Mouse (Mus musculus) spleen, adult 12 weeks (tissue): ENCODE data around the gene Gm340.

ENCODE experiments used
- DNase-seq: peaks from one replicate; pipeline ENCODE4 v3.0.0; 2022; ENCODE audit warnings: low spot score

Gene Gm340

DNA sequence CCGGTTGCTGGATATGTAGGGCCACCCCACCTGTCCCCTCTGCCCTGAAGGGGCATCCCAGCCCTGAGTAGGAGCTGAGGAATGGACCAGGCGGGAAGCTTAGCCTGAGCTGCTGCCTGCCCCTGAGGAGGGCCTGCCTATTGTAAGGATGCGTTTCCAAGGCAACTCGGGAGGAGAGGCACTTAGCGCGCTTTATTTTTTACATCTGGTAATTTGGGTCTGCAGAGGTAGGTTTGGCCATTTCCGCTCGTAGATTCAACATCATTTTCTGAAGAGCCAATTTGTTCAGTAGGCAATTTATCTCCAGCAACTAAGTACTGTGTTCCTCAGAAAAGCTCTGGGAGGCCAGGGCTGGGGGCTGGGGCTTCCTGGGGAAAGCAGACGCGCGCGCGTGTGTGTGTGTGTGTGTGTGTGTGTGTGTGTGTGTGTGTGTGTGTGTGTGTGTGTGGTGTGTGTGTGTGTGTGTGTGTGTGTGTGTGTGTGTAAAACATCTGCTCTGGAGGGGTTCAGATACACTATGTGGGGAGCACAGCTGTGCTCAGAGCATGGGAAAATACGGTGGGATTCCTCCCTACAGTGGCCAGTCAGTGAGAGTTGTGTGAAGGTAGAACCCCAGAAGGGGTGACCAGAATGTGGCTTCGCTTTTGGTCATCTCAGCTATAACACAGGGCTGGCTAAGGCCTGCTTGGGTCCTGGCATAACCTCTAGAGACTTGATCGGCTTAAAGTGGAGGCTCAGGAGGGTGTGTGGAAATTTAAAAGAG, 31.3 kb downstream of the Gm340 start:
- DNase-seq = no peak

DNA sequence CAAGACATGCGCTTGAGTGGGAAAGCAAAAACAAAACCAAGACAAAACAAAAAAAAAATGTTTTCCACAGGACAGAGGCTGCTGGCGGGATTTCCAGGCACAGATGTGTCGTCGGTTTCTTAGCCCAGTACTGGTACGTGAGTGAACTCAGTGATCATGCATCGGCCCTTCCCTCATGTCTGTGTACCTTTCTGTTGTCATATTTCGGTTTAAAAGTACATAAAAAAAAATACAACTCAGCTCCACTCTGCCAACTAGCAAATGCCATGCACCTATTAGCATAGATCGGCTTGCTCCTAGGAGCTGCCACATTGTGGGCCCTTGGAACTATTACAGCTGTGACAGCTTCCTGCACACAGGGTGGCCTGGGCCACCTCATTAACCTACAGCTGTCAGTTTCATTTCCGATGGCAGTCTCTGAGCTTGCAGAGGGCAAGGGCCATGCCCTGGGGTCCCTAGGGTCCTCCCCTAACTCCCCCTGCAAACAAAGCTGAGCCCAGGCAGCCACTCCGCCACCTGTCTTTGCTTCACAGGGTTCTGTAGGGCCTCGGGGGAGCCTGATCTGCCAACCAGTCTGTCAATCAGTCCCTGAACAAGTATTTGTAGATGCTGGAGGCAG, 33.5 kb downstream of the Gm340 start:
- DNase-seq = peak; percentile 25

DNA sequence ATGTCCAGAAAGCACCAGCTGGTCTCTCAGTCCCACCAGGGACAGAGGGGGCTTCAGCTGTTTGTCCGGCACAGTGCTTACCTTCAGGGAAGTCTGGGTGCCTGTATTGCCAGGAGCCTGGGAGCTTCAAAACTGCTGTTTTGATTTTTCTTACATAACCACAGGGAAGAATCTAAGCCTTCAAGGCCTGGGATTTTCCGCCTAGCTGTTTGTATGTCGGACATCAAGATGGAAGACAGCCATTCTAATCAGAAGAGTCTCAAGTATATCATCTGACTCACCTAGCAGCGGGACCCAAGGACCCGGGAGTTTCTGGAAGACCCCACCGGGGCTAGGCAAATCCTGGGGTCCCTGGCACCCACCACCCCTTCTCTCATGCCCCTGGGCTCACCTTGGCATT, 34.1 kb downstream of the Gm340 start:
- no peak for DNase-seq

DNA sequence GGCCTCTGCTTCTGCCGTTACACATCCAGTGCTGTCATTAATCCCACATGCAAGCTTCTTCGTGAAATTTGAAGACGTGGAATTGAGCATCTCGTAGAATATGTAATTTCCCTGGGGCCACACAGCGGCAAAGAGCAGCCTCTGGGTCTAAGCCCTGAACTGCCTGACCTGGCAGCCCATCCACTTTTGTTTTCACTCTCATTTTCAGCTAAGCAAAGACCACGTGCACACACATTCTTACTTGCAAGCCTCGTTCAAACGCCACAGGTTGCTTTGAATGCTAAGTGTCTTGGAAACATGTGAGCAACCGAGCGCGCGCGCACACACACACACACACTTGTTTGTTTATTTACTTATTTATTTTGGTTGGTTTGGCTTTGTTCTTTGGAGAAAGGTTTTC, 34.9 kb downstream of the Gm340 start:
- no peak for DNase-seq

DNA sequence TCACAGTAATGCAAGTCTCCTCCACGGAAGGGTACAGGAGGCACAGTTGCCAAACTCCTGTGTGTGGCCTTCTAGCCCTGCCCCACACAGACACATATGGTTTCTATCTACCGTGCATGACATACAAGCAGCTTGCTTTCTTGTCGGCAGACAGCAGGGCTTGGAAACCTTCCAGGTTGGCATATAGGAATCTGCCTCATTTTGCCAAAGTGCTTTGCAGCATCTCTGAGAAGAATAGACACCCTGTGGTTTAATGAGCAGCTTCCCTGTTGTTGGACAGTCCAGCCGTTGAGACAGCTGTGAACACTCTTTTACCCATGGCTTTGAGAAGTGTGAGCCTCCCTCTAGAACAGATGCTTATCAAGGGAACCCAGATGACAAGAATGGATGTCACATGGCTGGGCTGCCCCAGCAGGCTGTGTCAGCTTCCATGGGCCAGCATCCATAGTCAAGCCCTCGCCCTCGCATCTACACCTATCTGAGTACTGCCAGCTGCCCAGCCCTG, 36.0 kb downstream of the Gm340 start:
- no peak for DNase-seq

DNA sequence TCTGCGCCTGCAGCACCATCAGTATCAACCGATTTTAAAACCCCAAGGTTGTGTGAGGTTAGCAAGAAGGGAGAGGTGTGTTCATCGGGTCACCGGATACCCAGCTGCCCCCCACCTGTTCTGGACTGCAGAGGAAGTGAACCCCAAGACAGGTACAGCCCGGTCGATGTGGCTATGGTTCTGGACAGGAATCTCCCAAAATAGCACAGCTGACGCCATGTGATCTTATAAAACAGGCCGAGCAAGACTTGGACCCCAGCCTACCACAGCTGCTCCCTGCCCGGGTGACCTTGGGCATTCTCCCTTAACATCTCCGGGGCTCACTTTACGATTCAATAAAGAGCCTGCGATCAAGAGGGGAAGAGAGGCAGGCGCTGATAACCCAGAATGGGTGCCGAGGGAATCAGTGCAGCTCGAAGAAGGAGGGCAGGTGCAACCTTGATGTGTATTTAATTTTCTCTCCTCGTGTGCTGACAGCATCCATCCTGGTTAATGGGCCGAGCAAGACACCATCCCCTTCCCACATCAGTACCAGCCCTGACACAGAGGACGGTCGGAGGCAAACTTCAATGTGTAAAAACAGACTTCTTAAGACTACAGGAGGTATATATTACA, 36.7 kb downstream of the Gm340 start:
- DNase-seq = no peak

DNA sequence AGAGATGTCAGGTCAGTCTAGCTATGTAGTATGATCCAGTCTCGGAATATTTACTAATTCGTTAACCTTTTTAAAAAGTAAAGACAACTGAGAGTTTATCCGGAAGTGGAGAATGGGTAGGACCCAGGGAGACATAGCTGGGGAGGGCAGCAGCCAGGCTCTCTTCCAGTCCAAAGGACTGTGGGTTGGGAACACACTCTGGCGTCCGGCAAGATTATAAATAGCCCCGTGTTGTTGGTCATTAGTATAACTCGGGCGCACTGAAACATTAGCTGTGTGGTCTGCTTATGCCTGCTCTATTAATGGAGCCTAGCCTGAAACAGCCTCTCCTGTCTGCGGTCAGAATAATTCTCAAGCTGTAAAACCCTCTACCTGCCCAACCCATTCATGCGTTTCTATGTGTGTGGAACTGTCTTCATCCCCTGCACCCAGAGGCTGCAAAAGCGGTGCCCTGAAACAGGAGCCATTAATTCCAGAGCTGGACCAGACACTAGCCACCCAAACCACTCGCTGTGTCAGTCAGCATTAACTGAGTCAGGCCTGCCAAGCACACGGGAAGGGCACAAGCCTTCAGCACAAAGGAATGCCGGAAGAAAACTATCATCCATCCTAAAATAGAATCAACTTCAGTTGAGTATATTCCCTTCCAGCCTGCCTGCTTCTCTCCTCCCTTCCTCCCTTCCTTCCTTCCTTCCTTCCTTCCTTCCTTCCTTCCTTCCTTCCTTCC, 38.4 kb downstream of the Gm340 start:
- DNase-seq = no peak

DNA sequence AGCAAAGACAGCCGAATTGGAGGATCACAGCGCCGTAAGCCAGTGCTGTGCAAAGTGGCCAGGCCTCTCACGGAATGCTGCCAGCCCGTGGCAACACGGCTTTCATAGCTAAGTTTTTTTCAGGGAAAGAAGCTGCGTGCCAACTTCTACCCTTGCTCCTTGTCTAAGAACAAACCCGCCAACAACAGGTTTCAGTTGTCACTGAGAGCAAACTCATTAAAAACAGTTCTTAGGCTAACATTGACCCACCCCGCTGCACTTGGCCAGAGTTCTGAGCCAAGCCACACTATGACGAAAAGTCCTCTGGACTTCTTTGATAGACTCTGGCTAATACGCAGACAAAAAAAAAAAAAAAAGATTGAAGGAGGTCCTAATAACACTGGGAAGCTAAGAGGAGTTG, 46.8 kb downstream of the Gm340 start:
- DNase-seq = no peak

DNA sequence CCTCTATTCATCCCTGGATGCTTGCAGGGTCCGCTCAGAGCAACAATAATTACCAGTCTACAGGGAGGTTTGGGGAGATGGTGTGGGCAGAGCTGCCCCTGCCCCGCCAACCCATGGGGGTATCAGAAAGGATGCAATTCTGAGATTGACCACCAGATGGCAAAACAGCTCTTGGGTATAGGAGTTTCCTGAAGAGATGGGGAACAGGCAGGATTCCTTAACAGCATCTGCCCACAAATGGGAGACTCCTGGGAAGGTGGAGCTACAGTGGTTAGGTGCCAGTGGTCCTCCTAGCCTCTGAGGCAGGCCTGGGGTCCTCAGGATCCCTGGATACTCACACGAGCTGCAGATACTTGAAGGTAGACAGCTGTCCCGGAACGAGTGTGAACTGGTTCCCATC, 47.4 kb downstream of the Gm340 start:
- no peak for DNase-seq

DNA sequence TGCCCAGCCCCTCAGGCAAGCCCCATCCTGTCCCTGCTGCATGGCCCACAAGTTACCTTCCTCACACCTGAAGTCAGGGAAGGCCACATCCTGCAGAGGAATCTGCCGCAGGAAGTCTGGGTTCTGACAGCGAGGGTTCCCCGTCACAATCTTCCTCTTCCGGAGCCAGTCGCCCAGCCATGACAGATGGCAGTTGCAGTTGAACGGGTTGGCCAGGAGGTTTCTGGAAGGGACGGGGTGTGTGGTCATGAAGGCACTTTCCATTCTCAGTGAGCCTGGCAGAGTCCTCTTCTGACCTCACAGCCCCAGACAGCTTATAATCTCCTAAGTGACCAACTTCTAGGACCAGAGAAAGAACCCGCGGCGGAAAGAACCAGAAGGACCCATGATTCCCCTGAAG, 51.9 kb downstream of the Gm340 start:
- no peak for DNase-seq

DNA sequence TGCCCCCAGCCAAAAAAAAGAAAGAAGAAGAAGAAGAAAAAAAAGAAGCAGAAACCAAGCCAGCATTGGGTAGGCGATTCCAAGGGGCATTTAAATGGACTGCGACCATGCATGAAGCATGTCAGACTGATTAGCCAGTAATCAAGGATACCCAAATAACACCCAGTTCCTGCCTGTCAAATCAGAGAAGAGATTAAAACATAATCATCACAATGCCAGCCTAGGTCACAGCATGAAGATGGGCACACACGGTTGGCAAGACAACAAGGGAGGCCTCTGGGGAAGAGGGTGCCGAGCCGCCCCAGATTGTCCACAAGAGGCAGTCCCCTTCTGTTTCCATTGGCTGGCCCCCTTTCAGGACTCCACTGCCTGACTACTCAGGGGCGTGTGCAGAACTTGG, 52.8 kb downstream of the Gm340 start:
- no peak for DNase-seq
